Mouse (Mus musculus): Measurements from ENCODE around the gene Zfp704. TPM values are rescaled to one million over a fixed set of nuclear protein-coding genes. Genes with fewer than 3 reads are reported as not detected.

The Zfp704 gene
- total RNA-seq, 2 experiments from 2014 or later = 13.4 to 16.6 TPM

DNA sequence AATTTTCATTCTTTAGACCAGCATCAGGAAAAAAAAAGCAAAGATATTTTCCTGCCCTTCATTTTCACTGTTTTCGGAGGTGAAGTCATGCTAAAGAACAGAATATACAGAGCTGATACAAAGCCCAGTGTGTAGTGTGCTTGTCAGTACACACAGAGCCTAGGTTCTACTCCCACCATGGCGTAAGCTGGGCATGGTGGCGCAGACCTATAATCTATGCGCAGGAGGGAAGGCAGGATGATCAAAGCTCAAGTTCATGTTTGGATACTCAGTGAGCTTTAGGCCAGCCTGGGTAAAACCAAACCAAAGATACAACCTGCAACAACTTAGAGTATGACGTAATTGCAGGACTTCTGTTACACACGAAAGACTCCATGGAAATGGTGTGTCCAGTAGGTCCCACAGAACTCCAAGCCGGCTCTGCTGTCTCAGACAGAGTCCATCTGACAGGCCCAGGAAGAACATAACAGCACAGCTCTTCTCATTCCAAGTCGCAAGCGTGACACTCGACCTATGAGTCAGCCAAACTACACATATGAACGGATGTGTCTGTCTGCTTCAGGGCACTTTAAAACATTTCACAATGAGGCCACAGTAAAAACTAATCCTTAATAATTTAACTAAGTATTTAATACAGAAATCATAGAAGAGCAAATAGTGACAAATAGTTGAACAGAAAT lies 47.1 kb downstream of the Zfp704 start:
- no peak for DNase-seq

DNA sequence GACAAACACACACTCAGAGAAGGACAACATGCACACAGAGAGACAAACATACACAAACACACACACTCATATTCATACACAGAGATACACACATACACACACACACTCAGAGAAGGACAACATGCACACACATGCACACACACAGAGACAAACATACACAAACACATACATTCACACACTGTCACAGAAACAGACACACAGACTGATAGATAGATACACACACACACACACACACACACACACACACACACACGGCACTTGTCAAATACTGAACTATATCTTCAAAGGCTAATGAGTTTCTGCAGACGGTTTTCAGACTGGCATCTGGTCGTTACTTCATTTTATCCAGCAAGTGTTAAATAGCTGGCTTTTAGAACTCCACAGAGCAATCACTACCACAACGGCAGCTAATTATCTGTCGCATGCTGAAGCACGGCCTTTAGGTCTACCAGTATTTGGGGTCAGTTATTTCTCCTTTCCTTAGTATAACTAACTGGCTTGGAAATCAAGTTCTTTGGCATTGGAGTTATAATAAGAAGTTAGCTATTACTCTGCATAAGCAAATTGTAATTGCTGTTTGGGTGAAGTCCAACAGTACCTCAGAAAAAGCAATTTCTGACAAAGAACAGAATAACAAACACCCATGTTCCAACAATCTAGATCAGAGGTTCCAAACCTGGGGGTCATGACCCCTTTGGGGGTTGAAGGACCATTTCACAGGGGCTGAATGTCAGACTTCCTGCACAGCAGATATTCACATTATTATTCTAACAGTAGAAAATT lies 51.9 kb downstream of the Zfp704 start:
- DNase-seq = no peak

DNA sequence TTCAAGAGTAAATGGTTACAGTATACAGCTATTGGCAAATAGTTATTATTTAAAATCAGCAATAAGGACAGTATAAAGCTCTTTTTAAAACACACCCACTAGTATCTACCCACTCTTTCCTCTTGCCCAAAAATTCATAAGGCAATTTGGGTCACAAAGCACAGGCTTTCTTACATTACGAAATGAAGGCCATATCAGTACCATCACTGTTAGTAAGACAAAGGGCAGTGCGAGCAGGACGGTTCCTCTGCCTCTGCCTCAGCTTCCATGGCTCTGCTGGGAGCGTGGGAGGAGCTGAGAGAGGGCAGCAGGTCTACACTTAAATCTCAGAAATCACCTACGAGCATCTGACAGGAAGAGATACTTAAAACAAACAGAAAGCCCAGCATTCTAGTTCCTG lies 53.7 kb downstream of the Zfp704 start:
- no peak for DNase-seq

DNA sequence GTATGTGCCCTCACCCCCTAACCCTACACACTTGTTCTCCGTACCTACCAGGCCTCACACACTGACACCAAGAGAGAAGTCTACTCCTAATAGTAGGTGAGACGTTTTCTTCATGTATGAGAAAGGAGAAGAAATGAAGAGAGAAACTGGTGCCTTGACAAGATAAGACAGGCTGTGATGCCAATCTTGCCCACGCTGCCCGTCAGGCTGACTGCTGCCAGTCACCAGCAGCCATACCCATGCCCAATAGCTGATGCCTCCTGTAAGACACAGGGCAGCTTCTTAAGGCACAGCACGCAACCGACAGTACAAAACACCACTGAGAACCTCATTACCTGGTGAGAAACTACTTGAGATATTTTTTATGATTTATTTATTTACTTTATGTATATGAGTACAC lies 55.0 kb downstream of the Zfp704 start:
- no peak for DNase-seq

DNA sequence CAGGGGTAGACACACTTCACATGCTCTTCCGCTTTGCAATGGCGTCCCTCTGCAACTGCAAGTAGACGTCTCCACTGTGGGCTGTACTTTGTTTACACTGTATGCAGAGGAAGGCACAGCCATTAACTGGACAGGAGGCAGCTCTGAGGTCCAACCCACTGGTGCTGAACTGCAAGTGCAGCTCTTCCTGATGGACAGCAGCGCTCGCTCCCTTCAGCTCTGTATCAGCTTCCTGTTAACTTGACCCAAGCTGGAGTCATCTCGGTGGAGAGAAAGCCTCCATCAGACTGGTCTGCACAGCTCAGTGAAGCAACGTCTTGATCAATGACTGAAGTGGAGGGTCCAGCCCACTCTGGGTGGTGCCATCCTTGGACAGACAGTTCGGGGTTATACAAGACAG lies 57.6 kb downstream of the Zfp704 start:
- DNase-seq = no peak

DNA sequence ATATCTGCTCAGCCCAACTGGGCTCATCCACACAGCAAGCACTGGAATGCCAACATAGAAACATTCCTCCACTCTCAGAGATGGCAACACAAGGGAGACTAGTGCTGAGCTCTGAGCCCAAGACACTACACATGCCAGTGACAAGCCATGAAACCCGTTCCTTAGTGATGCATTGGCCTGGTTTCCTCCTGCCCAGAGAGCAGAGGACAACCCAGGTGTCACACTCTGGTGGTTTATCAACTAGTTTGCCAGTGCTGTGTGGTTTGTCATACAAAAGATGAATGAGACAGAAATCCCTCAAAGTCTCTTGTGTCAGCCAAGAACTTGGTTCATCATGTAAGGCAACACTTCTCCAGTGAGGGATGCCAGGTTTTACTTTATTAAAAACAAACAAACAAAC lies 59.0 kb downstream of the Zfp704 start:
- no peak for DNase-seq

DNA sequence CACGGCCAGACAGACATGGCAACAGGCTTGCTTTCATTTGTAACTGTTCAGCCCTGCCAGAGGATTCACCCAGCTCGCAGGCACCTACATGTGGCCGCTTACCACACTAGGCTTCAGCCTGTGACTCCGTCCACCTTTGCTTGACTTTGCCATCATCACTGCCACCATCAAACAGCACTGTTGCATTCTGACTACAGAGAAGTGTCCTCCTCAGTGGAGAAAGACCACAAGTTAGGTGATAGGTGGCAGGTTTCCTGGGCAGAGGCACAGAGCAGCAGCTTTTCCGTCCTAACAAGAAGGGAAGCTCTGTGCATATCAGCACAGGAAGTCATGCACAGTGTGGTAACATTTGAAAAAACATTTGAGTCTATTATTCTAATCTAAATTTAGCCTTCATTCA lies 60.1 kb downstream of the Zfp704 start:
- DNase-seq = no peak

DNA sequence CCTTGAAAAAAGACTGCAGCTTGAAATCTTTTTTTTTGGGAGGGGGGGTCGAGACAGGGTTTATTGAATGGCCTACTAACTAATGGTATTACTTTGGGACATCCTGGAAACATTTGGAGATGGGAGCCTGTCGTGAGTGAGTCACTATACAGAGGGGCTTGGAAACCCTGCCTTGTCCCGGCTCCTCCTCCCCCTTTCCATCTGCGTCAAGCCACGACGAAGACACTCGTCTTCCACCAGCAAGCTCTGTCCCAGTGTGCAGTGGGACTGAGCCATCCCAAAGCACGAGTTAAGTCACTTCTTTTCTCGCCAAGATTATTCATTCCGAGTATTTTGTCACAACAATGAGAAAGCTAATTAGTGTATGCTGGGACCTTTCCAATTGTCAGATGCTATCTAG lies 61.7 kb downstream of the Zfp704 start:
- no peak for DNase-seq

DNA sequence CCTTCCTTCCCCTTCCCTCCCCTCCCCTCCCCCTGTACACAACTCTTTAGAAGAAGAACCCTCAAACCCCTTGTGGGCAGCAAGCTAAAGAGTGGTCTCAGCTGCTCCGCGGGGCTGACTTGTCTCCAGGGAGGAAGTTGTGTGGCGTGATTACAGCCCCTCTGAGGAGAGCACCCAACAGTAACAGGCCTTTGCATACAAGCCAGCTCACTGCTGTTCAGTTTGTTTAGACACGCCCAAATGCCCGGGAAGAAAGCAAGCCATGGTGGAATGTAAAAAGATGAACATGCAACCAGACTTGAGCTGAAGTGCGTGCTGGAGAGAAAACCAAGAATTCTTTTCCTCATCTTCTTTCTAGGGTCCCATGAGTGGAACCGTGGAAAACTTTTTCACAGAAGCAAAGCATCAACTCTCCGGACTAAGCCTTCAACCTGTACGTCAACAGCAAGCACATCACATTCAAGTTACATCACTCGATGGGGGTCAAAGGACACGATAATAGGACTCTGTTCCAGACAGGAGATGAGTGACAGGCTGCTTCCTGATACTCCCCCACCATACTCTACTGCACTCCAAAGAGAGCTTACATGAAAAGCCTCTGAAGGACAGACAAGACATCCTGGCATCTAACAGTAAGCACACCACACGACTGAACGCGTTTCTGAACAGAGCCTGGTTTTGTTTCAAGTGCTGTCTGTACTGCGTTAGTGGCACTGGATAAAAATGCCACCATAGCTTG lies 62.8 kb downstream of the Zfp704 start:
- no peak for DNase-seq

DNA sequence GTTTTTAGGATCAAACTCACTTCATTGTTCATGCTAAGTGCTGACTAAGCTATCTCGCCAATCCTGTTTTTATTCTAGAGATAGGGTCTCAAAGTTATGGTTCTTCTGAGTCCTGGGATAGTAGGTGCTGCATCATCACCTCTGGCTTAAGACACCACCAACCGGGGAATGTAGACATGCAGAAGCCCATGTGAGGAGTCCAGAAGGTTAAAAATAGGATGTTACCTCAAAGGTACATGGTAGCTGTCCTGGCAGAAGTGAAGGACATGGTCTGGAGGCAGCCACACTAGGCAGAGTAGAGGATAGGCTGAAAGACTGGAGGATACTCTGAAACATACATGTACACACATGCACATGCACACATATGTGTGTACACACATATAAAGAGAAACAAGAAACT lies 65.5 kb downstream of the Zfp704 start:
- DNase-seq = no peak

DNA sequence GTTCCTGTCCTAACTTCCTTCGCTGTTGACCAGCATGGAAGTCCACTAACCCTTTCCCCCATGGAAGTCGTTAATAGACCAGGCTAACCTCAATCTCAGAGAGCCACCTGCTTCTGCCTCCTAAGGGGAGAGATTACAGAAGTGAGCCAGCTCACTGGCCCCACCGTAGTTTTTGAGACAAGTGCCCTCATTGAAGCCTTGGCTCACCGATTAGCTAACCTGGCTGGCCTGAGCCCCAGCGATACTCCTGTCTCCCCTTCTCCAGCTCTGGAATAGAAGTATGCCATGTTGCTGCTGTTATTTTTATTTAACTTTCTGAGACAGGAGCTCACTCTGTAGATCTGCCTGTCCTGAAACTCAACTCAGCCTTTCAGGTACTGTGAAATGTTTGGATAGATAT lies 66.0 kb downstream of the Zfp704 start:
- no peak for DNase-seq

DNA sequence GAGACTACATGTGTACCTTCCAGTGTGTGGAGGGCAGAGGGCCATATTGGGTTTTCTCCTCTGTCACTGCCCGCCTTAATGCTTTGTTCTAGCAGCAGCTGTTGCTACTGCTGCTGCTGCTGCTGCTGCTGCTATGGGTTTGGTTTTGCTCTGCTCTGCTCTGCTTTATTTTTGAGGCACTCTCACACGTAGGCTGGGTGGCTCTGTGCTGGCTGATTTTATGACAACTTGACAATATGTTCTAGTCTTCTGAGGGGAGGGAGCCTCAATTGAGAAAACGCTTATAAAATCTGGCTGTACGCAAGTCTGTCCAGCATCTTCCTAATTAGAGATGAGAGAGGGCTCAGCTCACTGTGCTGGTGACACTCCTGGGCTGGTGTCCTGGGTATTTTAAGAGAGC lies 66.4 kb downstream of the Zfp704 start:
- no peak for DNase-seq

DNA sequence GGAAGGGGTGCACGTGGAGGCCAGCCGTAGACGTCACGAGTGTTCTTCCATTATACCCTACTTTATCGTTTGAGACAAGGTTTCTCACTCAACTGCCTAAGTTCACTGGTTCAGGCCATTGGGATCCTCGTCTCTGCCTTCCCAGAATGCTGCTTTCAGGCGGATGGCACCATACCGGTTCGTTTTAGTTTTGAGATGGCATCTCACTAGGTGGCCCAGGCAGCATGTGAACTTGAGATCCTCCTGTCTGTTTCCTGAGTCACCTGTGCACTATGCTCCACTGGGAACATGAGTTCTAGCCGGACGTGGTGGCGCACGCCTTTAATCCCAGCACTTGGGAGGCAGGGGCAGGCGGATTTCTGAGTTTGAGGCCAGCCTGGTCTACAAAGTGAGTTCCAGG lies 68.3 kb downstream of the Zfp704 start:
- DNase-seq = no peak

DNA sequence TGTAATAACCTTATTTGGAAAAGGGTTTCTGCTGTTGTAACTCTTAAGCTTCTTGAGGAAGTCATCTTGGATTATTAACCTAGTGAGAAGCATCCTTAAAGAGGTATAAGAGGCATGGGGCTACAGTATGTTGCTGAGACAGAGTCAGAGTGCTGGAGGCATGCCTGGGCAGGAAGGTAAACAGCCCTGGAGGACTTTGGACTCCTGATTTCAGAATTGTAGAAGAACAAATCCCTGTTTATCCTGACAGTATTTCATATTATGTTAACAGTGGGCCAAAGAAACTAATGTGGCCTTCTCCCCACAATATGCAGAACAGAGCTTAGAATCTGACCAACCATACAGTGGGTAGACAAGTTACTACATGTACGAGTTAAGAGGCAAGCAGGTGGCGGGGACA lies 71.4 kb downstream of the Zfp704 start:
- no peak for DNase-seq

DNA sequence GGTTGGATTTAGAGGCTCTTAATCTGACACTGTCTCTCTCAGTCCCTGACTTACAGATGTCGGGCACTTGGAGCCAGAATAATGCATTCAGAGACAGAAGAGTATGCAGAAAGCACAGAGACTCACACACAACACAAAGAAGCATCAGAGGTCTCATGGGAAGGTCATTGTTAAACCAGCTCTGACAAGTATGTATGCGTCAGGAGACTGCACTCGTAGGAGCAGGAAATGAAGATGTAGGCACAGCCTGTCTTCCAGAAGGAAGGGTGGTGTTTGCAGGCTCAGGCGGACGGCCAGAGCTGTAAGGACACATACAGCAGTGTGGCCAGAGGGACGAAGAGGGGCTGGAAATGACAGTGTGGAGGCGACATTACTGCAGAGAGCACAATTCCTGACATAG lies 72.0 kb downstream of the Zfp704 start:
- no peak for DNase-seq

DNA sequence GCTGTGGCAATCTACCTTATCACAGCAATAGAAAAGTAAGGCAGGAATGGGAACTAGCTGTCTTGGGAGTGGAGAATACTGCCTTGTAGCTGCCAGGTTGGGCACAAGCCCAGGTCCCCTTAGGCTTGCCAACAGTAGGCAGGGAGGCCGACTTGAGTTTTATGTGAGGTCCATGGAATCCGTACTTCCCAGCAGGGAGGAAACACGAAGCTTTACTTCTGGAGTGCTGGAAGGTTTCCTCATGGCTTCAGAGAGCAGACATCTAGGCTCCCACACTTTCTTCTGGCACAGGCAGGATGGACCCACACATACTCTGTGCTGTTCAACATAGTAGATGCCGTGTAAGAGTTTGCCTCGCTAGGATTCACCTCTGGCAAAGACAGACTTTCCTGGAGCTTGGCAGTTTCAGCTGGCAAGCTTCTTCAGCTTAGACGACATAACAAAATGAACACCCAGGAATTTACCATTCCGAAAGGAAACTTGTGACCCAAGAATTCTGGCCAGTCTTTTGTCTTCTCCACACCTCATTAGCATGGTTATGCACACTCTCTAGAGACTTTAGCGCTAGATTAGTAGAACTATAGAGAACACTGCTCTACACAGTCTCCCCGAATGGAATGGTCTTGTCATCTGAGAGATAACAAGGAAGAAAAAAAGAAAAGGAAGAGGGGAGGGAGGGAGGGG lies 79.6 kb downstream of the Zfp704 start:
- DNase-seq = peak; percentile 54

DNA sequence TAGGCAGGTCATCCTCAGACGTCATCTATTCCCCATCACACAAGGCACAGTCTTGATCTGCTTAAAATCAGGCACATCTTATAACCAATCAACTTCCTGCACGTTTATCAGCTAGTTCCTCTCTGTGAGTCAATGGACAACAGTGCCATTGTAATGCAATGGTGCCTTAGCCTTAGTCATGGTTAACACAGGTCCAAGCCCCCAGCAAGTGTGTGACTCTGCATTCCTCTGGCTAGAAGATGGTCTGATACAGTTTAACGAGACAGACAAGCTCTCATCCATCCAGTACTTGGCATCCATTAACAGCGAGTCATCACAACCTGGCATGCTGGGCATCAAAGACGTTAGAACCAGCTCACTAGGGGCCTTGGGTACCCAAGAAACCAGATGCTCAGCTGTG lies 85.5 kb downstream of the Zfp704 start:
- DNase-seq = no peak

DNA sequence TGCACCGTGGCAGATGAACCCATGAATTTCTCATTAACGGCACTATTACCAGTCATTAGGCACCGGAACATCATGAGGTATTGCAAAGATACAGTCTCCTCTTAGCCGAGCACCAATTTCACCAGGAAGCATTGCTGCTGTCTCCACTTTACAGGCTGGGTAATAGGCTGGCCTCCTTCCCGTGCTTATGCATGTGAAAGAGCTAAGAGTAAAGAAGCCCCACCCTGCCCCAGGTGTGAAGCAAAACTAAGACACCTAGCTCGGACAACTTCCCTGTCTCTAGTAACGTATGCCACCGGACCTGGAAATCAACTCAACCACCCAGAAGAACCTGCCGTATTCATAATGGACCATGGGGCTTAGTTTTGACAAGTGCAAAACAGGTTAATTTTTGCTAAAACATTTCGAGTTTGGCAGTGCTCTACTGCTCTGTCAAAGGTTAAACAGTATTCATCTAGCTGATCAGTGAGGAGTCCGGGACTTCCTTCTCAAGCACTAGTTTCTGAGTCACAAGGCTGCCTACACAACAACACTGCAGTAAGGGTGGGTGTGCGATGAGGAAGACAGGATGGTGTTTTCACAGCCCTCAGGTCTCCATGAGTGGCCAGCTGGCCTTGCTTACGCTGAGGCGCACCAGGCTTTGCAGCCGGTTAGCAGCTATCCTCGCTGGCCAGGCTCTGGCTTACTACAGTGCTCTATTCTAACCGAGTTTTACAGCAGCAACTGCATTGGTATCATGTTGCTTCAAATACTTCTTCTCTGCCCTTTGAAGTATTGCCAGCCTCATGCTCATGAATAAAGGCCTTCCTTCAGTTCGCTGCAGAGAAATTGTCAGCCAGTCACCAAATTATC lies 86.6 kb downstream of the Zfp704 start:
- DNase-seq = peak; percentile 36

DNA sequence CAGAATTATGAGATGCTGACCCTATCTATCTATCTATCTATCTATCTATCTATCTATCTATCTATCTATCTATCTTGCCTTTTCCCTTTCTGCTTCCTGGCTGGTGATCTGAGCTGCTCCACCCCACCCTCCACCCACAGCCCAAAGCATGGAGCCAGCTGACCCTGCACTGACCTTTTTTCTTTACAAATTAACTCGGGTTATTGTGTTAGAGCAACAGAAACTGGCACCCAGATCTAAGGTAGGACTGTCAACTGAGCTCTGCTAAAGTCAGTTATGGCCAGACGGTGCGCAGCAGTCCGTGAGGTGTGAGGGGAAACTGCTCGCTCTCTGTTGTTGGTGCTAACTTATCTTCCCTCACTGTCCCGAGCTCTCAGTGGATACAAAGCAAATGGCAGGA lies 87.9 kb downstream of the Zfp704 start:
- DNase-seq = no peak

DNA sequence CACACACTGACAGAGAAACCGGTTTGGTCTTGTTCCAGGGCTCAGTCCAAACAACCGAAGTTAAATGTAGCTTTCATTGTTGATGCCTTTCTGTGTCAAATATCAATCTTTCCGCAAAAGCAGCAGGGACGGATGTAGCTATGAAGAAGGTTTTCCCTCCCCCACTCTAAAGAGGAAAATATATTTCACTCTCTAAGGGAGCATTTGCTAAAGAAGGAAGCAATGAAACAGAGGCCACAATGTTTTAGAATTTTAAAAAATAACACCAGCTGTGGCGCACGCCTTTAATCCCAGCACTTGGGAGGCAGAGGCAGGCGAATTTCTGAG lies 89.2 kb downstream of the Zfp704 start:
- DNase-seq = no peak

DNA sequence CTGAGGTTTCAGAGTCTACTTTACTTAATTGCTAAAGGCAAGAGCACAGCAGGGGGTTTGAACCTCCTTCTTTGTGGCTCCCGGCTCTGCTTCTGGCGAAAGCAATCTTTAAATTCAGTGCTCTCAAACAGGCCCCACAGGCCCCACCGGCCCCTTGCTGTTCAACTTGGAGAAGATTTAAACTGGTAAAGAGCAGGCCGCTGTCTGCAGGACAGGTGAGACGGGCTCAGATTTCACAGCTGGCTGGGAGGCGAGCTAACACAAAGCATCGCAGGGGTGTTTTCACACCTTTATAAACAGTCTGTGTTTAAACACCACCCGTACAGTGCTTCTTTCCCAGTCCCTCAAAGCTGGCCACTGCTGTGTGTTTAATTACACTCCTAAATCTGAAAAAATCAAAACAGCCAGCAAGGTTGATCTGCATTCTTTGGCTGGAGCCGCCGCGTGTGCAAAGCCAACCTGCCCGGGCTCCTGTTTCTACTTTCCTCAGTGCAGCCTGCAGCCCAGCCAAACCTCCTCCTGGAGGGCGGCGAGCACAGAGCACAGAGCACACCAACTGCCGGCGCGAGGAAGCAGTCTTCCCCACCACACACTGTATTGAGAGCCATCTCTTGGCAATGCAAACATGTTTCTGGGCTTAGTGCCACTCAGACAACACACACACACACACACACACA lies 89.7 kb downstream of the Zfp704 start:
- peak; percentile 59 for DNase-seq
